Mouse (Mus musculus) neutrophil, adult 5-6 weeks (primary cell): ENCODE data around the gene Rwdd2b. TPM values are rescaled to one million over a fixed set of nuclear protein-coding genes. Genes with fewer than 3 reads are reported as not detected.

ENCODE experiments used
- ATAC-seq: fragments of 151-379, 151-347 bp; 2 replicates; pipeline ENCODE4 v1.8.0; 2017; ENCODE audit warnings: mild to moderate bottlenecking, moderate TSS enrichment; ENCODE audit not compliant: insufficient number of reproducible peaks, poor library complexity, low FRiP score, severe bottlenecking; ENCODE audit errors: extremely low read depth
- total RNA-seq: library from RNA; stranded (forward); fragments of 200-1000 nt; gene quantifications from 2 replicates; pipeline ENCODE4 v1.2.3, GENCODE M21; 2017

The Rwdd2b gene
- 8.0 and 8.8 TPM in 2 replicates for total RNA-seq

- peak; percentile 97 for ATAC-seq
Observed at GRCm38 (mm10) chr16:87440184-87440686, at the start of gene Rwdd2b. Gene Rwdd2b, minus strand, starts transcription at chr16:87440573.

- ATAC-seq = no peak
Observed at GRCm38 (mm10) chr16:87488605-87489004, 48.2 kb upstream of the Rwdd2b start.

GRCm38 (mm10) chr16:87486739-87487138, 46.4 kb upstream of the Rwdd2b start:
- ATAC-seq = no peak

- ATAC-seq = no peak
Observed at GRCm38 (mm10) chr16:87484367-87484766, 44.0 kb upstream of the Rwdd2b start.

GRCm38 (mm10) chr16:87470579-87470978, 30.2 kb upstream of the Rwdd2b start:
- ATAC-seq = no peak

GRCm38 (mm10) chr16:87458752-87459151, 18.4 kb upstream of the Rwdd2b start:
- ATAC-seq = no peak

- ATAC-seq = peak; percentile 49
Observed at GRCm38 (mm10) chr16:87455180-87455611, 14.8 kb upstream of the Rwdd2b start.

- peak; percentile 99 for ATAC-seq
Observed at GRCm38 (mm10) chr16:87454419-87455179, 14.2 kb upstream of the Rwdd2b start, which contains the start of gene Usp16. Gene Usp16, plus strand, starts transcription at chr16:87454703.

GRCm38 (mm10) chr16:87453226-87453625, 12.9 kb upstream of the Rwdd2b start:
- ATAC-seq = no peak

- no peak for ATAC-seq
Observed at GRCm38 (mm10) chr16:87445528-87445927, 5.2 kb upstream of the Rwdd2b start.

GRCm38 (mm10) chr16:87445110-87445509, 4.7 kb upstream of the Rwdd2b start:
- ATAC-seq = no peak

- ATAC-seq = no peak
Observed at GRCm38 (mm10) chr16:87444071-87444470, 3.7 kb upstream of the Rwdd2b start.

- no peak for ATAC-seq
Observed at GRCm38 (mm10) chr16:87443245-87443644, 2.9 kb upstream of the Rwdd2b start.

- no peak for ATAC-seq
Observed at GRCm38 (mm10) chr16:87442291-87442690, 1.9 kb upstream of the Rwdd2b start.

- ATAC-seq = peak; percentile 42; the same call in 1 of the 2 replicates
Observed at GRCm38 (mm10) chr16:87441089-87441488, 716 bp upstream of the Rwdd2b start.

GRCm38 (mm10) chr16:87438697-87439096, 1.7 kb downstream of the Rwdd2b start:
- no peak for ATAC-seq

- ATAC-seq = no peak
Observed at GRCm38 (mm10) chr16:87437096-87437495, 3.3 kb downstream of the Rwdd2b start.

- ATAC-seq = no peak
Observed at GRCm38 (mm10) chr16:87435411-87436205, 4.8 kb downstream of the Rwdd2b start.

- no peak for ATAC-seq
Observed at GRCm38 (mm10) chr16:87434946-87435345, 5.4 kb downstream of the Rwdd2b start.

GRCm38 (mm10) chr16:87434266-87434665, 6.1 kb downstream of the Rwdd2b start:
- no peak for ATAC-seq
